Mouse (Mus musculus) liver, embryonic 12.5 days (tissue): Measurements from ENCODE around the gene Rnf103. TPM values are rescaled to one million over a fixed set of nuclear protein-coding genes. Genes with fewer than 3 reads are reported as not detected.
A peak's percentile ranks its signal among the peaks of the same experiment; 100 is the strongest.

Experiments used
- ATAC-seq: fragments of 200-750 bp; cut with Nextera tagmentation; 2 replicates; pipeline ENCODE4 v1.8.0; 2017; ENCODE audit warnings: moderate number of reproducible peaks, mild to moderate bottlenecking, moderate library complexity
- H3K27ac ChIP-seq: fragments of 300-500 bp; sonication (generic); 2 replicates; pipeline ENCODE4 v1.5.1; 2016; ENCODE audit warnings: mild to moderate bottlenecking
- H3K27me3 ChIP-seq: fragments of 300-500 bp; sonication (generic); replicated peaks from 2 replicates; pipeline ENCODE4 v1.6.1; 2016; ENCODE audit warnings: mild to moderate bottlenecking, moderate library complexity
- H3K36me3 ChIP-seq: fragments of 300-500 bp; sonication (generic); 2 replicates; pipeline ENCODE4 v1.6.1; 2016; ENCODE audit warnings: mild to moderate bottlenecking, moderate library complexity
- H3K4me1 ChIP-seq: fragments of 300-500 bp; sonication (generic); 2 replicates; pipeline ENCODE4 v1.6.1; 2016
- H3K4me2 ChIP-seq: fragments of 300-500 bp; sonication (generic); 2 replicates; pipeline ENCODE4 v1.6.1; 2016; ENCODE audit warnings: mild to moderate bottlenecking, moderate library complexity
- H3K4me3 ChIP-seq: fragments of 300-500 bp; sonication (generic); 2 replicates; pipeline ENCODE4 v1.5.1; 2016; ENCODE audit warnings: mild to moderate bottlenecking, moderate library complexity
- H3K9ac ChIP-seq: fragments of 300-500 bp; sonication (generic); 2 replicates; pipeline ENCODE4 v1.6.1; 2016; ENCODE audit warnings: mild to moderate bottlenecking, moderate library complexity
- H3K9me3 ChIP-seq: fragments of 300-500 bp; sonication (generic); replicated peaks from 2 replicates; pipeline ENCODE4 v1.6.1; 2016; ENCODE audit warnings: mild to moderate bottlenecking, moderate library complexity
- WGBS: fragments of 180-500 bp; shearing (Covaris S2); methylation state at CpG from one replicate; pipeline ENCODE4 v1.1.7; 2016; ENCODE audit not compliant: insufficient replicate concordance; 5-methylcytosine and 5-hydroxymethylcytosine counted together
- polyA plus RNA-seq: library from polyadenylated mRNA; unstranded; fragments of >200 nt; fragmentation: Nextera tagmentation; extraction: Ambion mirVana; gene quantifications from 2 replicates; pipeline ENCODE4 v1.2.1, GENCODE M21; 2016

Gene Rnf103
- polyA plus RNA-seq, 1 experiment from 2014 or later: 11.0 TPM

GRCm38 (mm10) chr6:71543686-71544499 is 50.2 kb downstream of the Rnf103 start, which contains the start of gene Chmp3:
Chmp3 (plus strand) TSS chr6:71543797.
- H3K36me3 ChIP-seq: peaks cover 3% of the 10 kb centered on the region; the same call in 1 of the 2 replicates
- peak within 1 kb of the TSS; percentile 72 for H3K4me2 ChIP-seq
- peak within 1 kb of the TSS; percentile 93 for H3K27ac ChIP-seq
- H3K4me1 ChIP-seq: peaks cover 23% of the 10 kb centered on the region
- peak within 1 kb of the TSS; percentile 83 for H3K4me3 ChIP-seq
- WGBS: under 1% methylated on average over 59 of the region's 59 CpGs
- peak; percentile 99 for ATAC-seq
- peak within 1 kb of the TSS; percentile 93 for H3K9ac ChIP-seq
- H3K9me3 ChIP-seq: no peaks in the 10 kb centered on the region
- peaks cover 5% of the 10 kb centered on the region; the same call in 1 of the 2 replicates for H3K27me3 ChIP-seq

- no peak for ATAC-seq
- H3K9ac ChIP-seq: no peak overlapping the region
These were observed 61.8 kb downstream of the Rnf103 start for GRCm38 (mm10) chr6:71555507-71555951.

GRCm38 (mm10) chr6:71556826-71557225 is 63.1 kb downstream of the Rnf103 start:
- no peak overlapping the region for H3K9ac ChIP-seq
- H3K9me3 ChIP-seq: no peaks in the 10 kb centered on the region
- no peak overlapping the region for H3K4me3 ChIP-seq
- H3K4me2 ChIP-seq: no peak overlapping the region
- ATAC-seq: no peak
- 0 out of 2 replicates have a peak, but pooled peaks cover 9% of the 10 kb centered on the region for H3K4me1 ChIP-seq
- H3K36me3 ChIP-seq: peaks cover 36% of the 10 kb centered on the region
- H3K27me3 ChIP-seq: no peaks in the 10 kb centered on the region
- no peak overlapping the region for H3K27ac ChIP-seq
- WGBS: 90% methylated on average over 2 of the region's 2 CpGs

More at GRCm38 (mm10) chr6:71555507-71555951, 61.8 kb downstream of the Rnf103 start:
- Histone ChIP-seq H3K4me2 (no peak overlapping the region), H3K9me3 (no peaks in the 10 kb centered on the region), H3K4me1 (0 out of 2 replicates have a peak, but pooled peaks cover 9% of the 10 kb centered on the region), H3K4me3 (no peak overlapping the region), H3K27ac (peak overlapping the region; percentile 25; the same call in 1 of the 2 replicates), H3K27me3 (no peaks in the 10 kb centered on the region), H3K36me3 (peaks cover 25% of the 10 kb centered on the region)
- 80% methylated on average over 2 of the region's 2 CpGs for WGBS

Other genes starting within 250 kb of the Rnf103 start
- gene Krcc1, start 222.2 kb upstream of the Rnf103 start, polyA plus RNA-seq: 22.9 and 23.4 TPM in 2 replicates
- 0.17 and 0.23 TPM in 2 replicates for gene Smyd1, start 171.7 kb upstream of the Rnf103 start, polyA plus RNA-seq
- gene Cd8b1, start 171.1 kb upstream of the Rnf103 start, polyA plus RNA-seq: not detected in 2 replicates
- not detected in 2 replicates for gene Cd8a, start 120.5 kb upstream of the Rnf103 start, polyA plus RNA-seq
- 11.6 and 12.3 TPM in 2 replicates for gene Rmnd5a, start 53.3 kb upstream of the Rnf103 start, polyA plus RNA-seq
- 39.5 and 41.5 TPM in 2 replicates for gene Chmp3, start 49.9 kb downstream of the Rnf103 start, polyA plus RNA-seq
- 22.6 and 24.5 TPM in 2 replicates for gene Kdm3a, start 139.1 kb downstream of the Rnf103 start, polyA plus RNA-seq
- gene Reep1, start 213.7 kb downstream of the Rnf103 start, polyA plus RNA-seq: 5.6 and 5.9 TPM in 2 replicates